Mouse (Mus musculus) intestine, embryonic 15.5 days (tissue): ENCODE data around the gene Ffar1. TPM values are rescaled to one million over a fixed set of nuclear protein-coding genes. Genes with fewer than 3 reads are reported as not detected.
A peak's percentile ranks its signal among the peaks of the same experiment; 100 is the strongest.

Source experiments
- ATAC-seq: fragments of 200-750 bp; cut with Nextera tagmentation; 2 replicates; pipeline ENCODE4 v1.8.0; 2017; ENCODE audit warnings: moderate TSS enrichment, moderate library complexity
- H3K27ac ChIP-seq: fragments of 300-500 bp; sonication (generic); 2 replicates; pipeline ENCODE4 v1.5.1; 2015; ENCODE audit warnings: mild to moderate bottlenecking, inconsistent platforms
- H3K27me3 ChIP-seq: fragments of 300-500 bp; sonication (generic); replicated peaks from 2 replicates; pipeline ENCODE4 v1.6.1; 2015; ENCODE audit warnings: inconsistent platforms
- H3K36me3 ChIP-seq: fragments of 300-500 bp; sonication (generic); 2 replicates; pipeline ENCODE4 v1.6.1; 2015; ENCODE audit warnings: inconsistent platforms
- H3K4me1 ChIP-seq: fragments of 300-500 bp; sonication (generic); replicated peaks from 2 replicates; pipeline ENCODE4 v1.6.1; 2015; ENCODE audit warnings: inconsistent platforms
- H3K4me2 ChIP-seq: fragments of 300-500 bp; sonication (generic); replicated peaks from 2 replicates; pipeline ENCODE4 v1.6.1; 2015; ENCODE audit warnings: mild to moderate bottlenecking, inconsistent platforms
- H3K4me3 ChIP-seq: fragments of 300-500 bp; sonication (generic); replicated peaks from 2 replicates; pipeline ENCODE4 v1.5.1; 2015; ENCODE audit warnings: inconsistent platforms
- H3K9ac ChIP-seq: fragments of 300-500 bp; sonication (generic); 2 replicates; pipeline ENCODE4 v1.6.1; 2015; ENCODE audit warnings: inconsistent platforms
- H3K9me3 ChIP-seq: fragments of 300-500 bp; sonication (generic); 2 replicates; pipeline ENCODE4 v1.6.1; 2016; ENCODE audit warnings: inconsistent platforms
- WGBS: fragments of 180-500 bp; shearing (Covaris S2); methylation state at CpG from one replicate; pipeline ENCODE4 v1.1.7; 2015; 5-methylcytosine and 5-hydroxymethylcytosine counted together
- polyA plus RNA-seq: library from polyadenylated mRNA; unstranded; fragments of >200 nt; fragmentation: Nextera tagmentation; extraction: Ambion mirVana; gene quantifications from 2 replicates; pipeline ENCODE4 v1.2.1, GENCODE M21; 2015

Ffar1 gene
- polyA plus RNA-seq, 1 experiment from 2014 or later: 0.25 TPM

- H3K4me3 ChIP-seq: no peak overlapping the region
- no peaks in the 10 kb centered on the region for H3K36me3 ChIP-seq
- H3K9me3 ChIP-seq: no peaks in the 10 kb centered on the region
- H3K9ac ChIP-seq: no peak overlapping the region
- H3K4me2 ChIP-seq: no peak overlapping the region
- H3K4me1 ChIP-seq: no peaks in the 10 kb centered on the region; the same call in 1 of the 2 replicates
- WGBS: 75% methylated on average over 3 of the region's 3 CpGs
- H3K27ac ChIP-seq: no peak overlapping the region
- H3K27me3 ChIP-seq: no peaks in the 10 kb centered on the region
- ATAC-seq: no peak
Observed at GRCm38 (mm10) chr7:30881367-30881766, 20.0 kb upstream of the Ffar1 start.

GRCm38 (mm10) chr7:30880176-30880575 lies 18.8 kb upstream of the Ffar1 start, which contains the start of gene Cd22:
TSS of gene Cd22 (minus strand) at chr7:30880342.
- no peak within 1 kb of the TSS for H3K4me2 ChIP-seq
- 63% methylated on average over 7 of the region's 7 CpGs for WGBS
- ATAC-seq: no peak
- H3K4me3 ChIP-seq: no peak within 1 kb of the TSS
- no peaks in the 10 kb centered on the region for H3K36me3 ChIP-seq
- H3K4me1 ChIP-seq: no peaks in the 10 kb centered on the region; the same call in 1 of the 2 replicates
- H3K9ac ChIP-seq: 0 out of 2 replicates have a peak within 1 kb of the TSS, but pooled peaks have one; percentile 21
- no peak within 1 kb of the TSS for H3K27ac ChIP-seq
- H3K27me3 ChIP-seq: no peaks in the 10 kb centered on the region
- H3K9me3 ChIP-seq: no peaks in the 10 kb centered on the region

- WGBS: 84% methylated on average over 6 of the region's 6 CpGs
- Histone ChIP-seq H3K4me2 (no peak overlapping the region), H3K4me3 (no peak overlapping the region), H3K9me3 (no peaks in the 10 kb centered on the region), H3K27me3 (no peaks in the 10 kb centered on the region), H3K36me3 (no peaks in the 10 kb centered on the region), H3K4me1 (no peaks in the 10 kb centered on the region; the same call in 1 of the 2 replicates), H3K9ac (no peak overlapping the region), H3K27ac (no peak overlapping the region)
- no peak for ATAC-seq
Observed at GRCm38 (mm10) chr7:30878950-30879349, 17.6 kb upstream of the Ffar1 start.

- WGBS: 19% methylated on average over 15 of the region's 15 CpGs
Observed at GRCm38 (mm10) chr7:30873083-30873482, 11.7 kb upstream of the Ffar1 start.

GRCm38 (mm10) chr7:30863386-30863785 lies 2.0 kb upstream of the Ffar1 start:
- H3K4me1 ChIP-seq: no peaks in the 10 kb centered on the region
- 68% methylated on average over 8 of the region's 8 CpGs for WGBS
- H3K36me3 ChIP-seq: no peaks in the 10 kb centered on the region
- H3K4me3 ChIP-seq: no peak overlapping the region
- no peak for ATAC-seq
- no peak overlapping the region for H3K27ac ChIP-seq
- H3K9me3 ChIP-seq: no peaks in the 10 kb centered on the region
- H3K9ac ChIP-seq: no peak overlapping the region
- no peaks in the 10 kb centered on the region for H3K27me3 ChIP-seq
- no peak overlapping the region for H3K4me2 ChIP-seq

More at GRCm38 (mm10) chr7:30873083-30873482, 11.7 kb upstream of the Ffar1 start:
- H3K4me1 ChIP-seq: no peaks in the 10 kb centered on the region
- ATAC-seq: peak; percentile 56
- no peaks in the 10 kb centered on the region for H3K27me3 ChIP-seq
- H3K36me3 ChIP-seq: no peaks in the 10 kb centered on the region
- H3K4me2 ChIP-seq: peak overlapping the region; percentile 47
- no peak overlapping the region for H3K27ac ChIP-seq
- no peak overlapping the region for H3K9ac ChIP-seq
- H3K4me3 ChIP-seq: no peak overlapping the region
- no peaks in the 10 kb centered on the region for H3K9me3 ChIP-seq

- H3K36me3 ChIP-seq: no peaks in the 10 kb centered on the region
- H3K4me3 ChIP-seq: peak overlapping the region; percentile 12; the same call in 1 of the 2 replicates
Observed at GRCm38 (mm10) chr7:30859635-30860402, 1.5 kb downstream of the Ffar1 start.

GRCm38 (mm10) chr7:30859290-30859634 lies 2.1 kb downstream of the Ffar1 start:
- Histone ChIP-seq H3K27ac (no peak overlapping the region), H3K9ac (no peak overlapping the region), H3K27me3 (no peaks in the 10 kb centered on the region; the same call in 1 of the 2 replicates), H3K36me3 (no peaks in the 10 kb centered on the region), H3K4me3 (no peak overlapping the region), H3K9me3 (no peaks in the 10 kb centered on the region), H3K4me1 (no peaks in the 10 kb centered on the region), H3K4me2 (no peak overlapping the region)
- ATAC-seq: peak; percentile 66

More at GRCm38 (mm10) chr7:30859635-30860402, 1.5 kb downstream of the Ffar1 start:
- peak overlapping the region; percentile 51 for H3K4me2 ChIP-seq
- peak; percentile 73 for ATAC-seq
- WGBS: 12% methylated on average over 15 of the region's 16 CpGs
- no peak overlapping the region for H3K9ac ChIP-seq
- H3K27me3 ChIP-seq: no peaks in the 10 kb centered on the region; the same call in 1 of the 2 replicates
- H3K4me1 ChIP-seq: no peaks in the 10 kb centered on the region
- H3K9me3 ChIP-seq: no peaks in the 10 kb centered on the region
- H3K27ac ChIP-seq: no peak overlapping the region

GRCm38 (mm10) chr7:30857746-30858145 lies 3.6 kb downstream of the Ffar1 start:
- 80% methylated on average over 1 of the region's 1 CpGs for WGBS
- Histone ChIP-seq H3K4me2 (no peak overlapping the region), H3K27me3 (no peaks in the 10 kb centered on the region; the same call in 1 of the 2 replicates)

GRCm38 (mm10) chr7:30856078-30856477 lies 5.3 kb downstream of the Ffar1 start, which contains the start of gene Ffar3:
TSS of gene Ffar3 (minus strand) at chr7:30856178.
- H3K36me3 ChIP-seq: no peaks in the 10 kb centered on the region
- no peak for ATAC-seq
- H3K9ac ChIP-seq: no peak within 1 kb of the TSS
- WGBS: 69% methylated on average over 6 of the region's 6 CpGs
- H3K4me3 ChIP-seq: no peak within 1 kb of the TSS
- no peak within 1 kb of the TSS for H3K4me2 ChIP-seq
- no peak within 1 kb of the TSS for H3K27ac ChIP-seq
- H3K27me3 ChIP-seq: no peaks in the 10 kb centered on the region; the same call in 1 of the 2 replicates
- H3K4me1 ChIP-seq: peaks cover 4% of the 10 kb centered on the region; the same call in 1 of the 2 replicates
- no peaks in the 10 kb centered on the region for H3K9me3 ChIP-seq

More at GRCm38 (mm10) chr7:30857746-30858145, 3.6 kb downstream of the Ffar1 start:
- H3K36me3 ChIP-seq: no peaks in the 10 kb centered on the region
- H3K9ac ChIP-seq: no peak overlapping the region
- ATAC-seq: no peak
- H3K9me3 ChIP-seq: no peaks in the 10 kb centered on the region
- no peak overlapping the region for H3K27ac ChIP-seq
- no peaks in the 10 kb centered on the region for H3K4me1 ChIP-seq
- no peak overlapping the region for H3K4me3 ChIP-seq

- H3K4me2 ChIP-seq: no peak overlapping the region
- H3K27ac ChIP-seq: no peak overlapping the region
- H3K4me3 ChIP-seq: no peak overlapping the region
- 71% methylated on average over 1 of the region's 1 CpGs for WGBS
- no peak overlapping the region for H3K9ac ChIP-seq
- H3K36me3 ChIP-seq: no peaks in the 10 kb centered on the region
- peaks cover 8% of the 10 kb centered on the region for H3K4me1 ChIP-seq
- no peaks in the 10 kb centered on the region for H3K9me3 ChIP-seq
- H3K27me3 ChIP-seq: no peaks in the 10 kb centered on the region; the same call in 1 of the 2 replicates
- no peak for ATAC-seq
Observed at GRCm38 (mm10) chr7:30851421-30851820, 9.9 kb downstream of the Ffar1 start.

GRCm38 (mm10) chr7:30847934-30848333 lies 13.4 kb downstream of the Ffar1 start:
- H3K36me3 ChIP-seq: no peaks in the 10 kb centered on the region
- H3K4me2 ChIP-seq: no peak overlapping the region
- H3K9ac ChIP-seq: no peak overlapping the region
- H3K4me3 ChIP-seq: no peak overlapping the region
- peaks cover 8% of the 10 kb centered on the region for H3K4me1 ChIP-seq
- no peaks in the 10 kb centered on the region for H3K9me3 ChIP-seq
- no peak for ATAC-seq
- no peaks in the 10 kb centered on the region for H3K27me3 ChIP-seq
- 0 out of 2 replicates have a peak overlapping the region, but pooled peaks have one; percentile 17 for H3K27ac ChIP-seq
- WGBS: 66% methylated on average over 6 of the region's 6 CpGs

GRCm38 (mm10) chr7:30847386-30847785 lies 14.0 kb downstream of the Ffar1 start:
- H3K4me3 ChIP-seq: no peak overlapping the region
- 0 out of 2 replicates have a peak overlapping the region, but pooled peaks have one; percentile 17 for H3K27ac ChIP-seq
- ATAC-seq: peak; percentile 27; the same call in 1 of the 2 replicates
- H3K9me3 ChIP-seq: no peaks in the 10 kb centered on the region
- H3K36me3 ChIP-seq: no peaks in the 10 kb centered on the region
- H3K27me3 ChIP-seq: no peaks in the 10 kb centered on the region
- H3K9ac ChIP-seq: no peak overlapping the region
- H3K4me1 ChIP-seq: peaks cover 8% of the 10 kb centered on the region
- 55% methylated on average over 5 of the region's 5 CpGs for WGBS
- H3K4me2 ChIP-seq: no peak overlapping the region
